ENCODE assay signal across 12 mouse cellular contexts in the genomic region with DNA sequence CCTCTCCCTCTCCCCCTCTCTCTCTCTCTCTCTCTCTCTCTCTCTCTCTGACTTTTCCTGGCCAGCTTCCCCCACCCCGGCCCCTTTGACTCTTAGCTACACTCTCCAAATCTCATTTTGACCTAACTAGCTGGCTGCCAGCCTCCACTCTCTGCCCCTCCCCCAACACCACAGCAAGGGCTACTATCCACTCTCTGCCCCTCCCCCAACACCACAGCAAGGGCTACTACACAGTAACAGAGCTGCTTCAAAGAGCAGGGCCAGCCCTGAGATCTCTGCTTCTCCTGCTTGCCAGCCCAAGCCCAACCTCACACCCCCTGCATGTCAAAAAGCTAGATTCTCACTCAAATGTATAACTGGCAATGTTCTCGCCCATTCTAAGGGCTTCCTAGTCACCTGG. TPM values are rescaled to one million over a fixed set of nuclear protein-coding genes. Genes with fewer than 3 reads are reported as not detected.
DNase-seq lines count a peak whose midpoint lies in the region; ATAC-seq and TF ChIP-seq lines count a peak whose summit lies in the region.
"Had no signal": no experiment of that assay in that cellular context is flagged by ENCODE, and none has a peak within 500 bp of the region (broad histone marks: within the 10 kb centered on the region; RNA-seq: fewer than 3 reads in every experiment).

No protein-coding gene starts in this region.

- 21% methylated on average over 2 of the region's 2 CpGs for WGBS in heart, adult 2 months
- WGBS in thymus, adult 2 months = 85% methylated on average over 2 of the region's 2 CpGs

- H3K36me3 ChIP-seq in heart, adult 2 months (ENCODE audit: control insufficient read depth, insufficient read depth, low read length) = no peaks in the 10 kb centered on the region
- no peaks in the 10 kb centered on the region for H3K36me3 ChIP-seq in thymus, adult 2 months (ENCODE audit: control insufficient read depth, insufficient read depth, low read length)

- no peak overlapping the region for H3K27ac ChIP-seq in heart, adult 2 months
- no peak overlapping the region for H3K27ac ChIP-seq in thymus, adult 2 months (ENCODE audit: control insufficient read depth, insufficient read depth, low read length)

- intact Hi-C loops in heart, adult 2 months (cut with DNase I) = no loop called here
- intact Hi-C loops in heart, postnatal 36 days (cut with DNase I) = no loop called here

- no peaks in the 10 kb centered on the region for H3K79me2 ChIP-seq in heart, adult 2 months (replicated peaks; ENCODE audit: control insufficient read depth, insufficient read depth, low read length)

- H3K27me3 ChIP-seq in heart, adult 2 months (ENCODE audit: control insufficient read depth, insufficient read depth, low read length) = no peaks in the 10 kb centered on the region
- no peaks in the 10 kb centered on the region for H3K27me3 ChIP-seq in thymus, adult 2 months (ENCODE audit: control insufficient read depth, insufficient read depth, low read length)

- ATAC-seq in megakaryocyte progenitor cell, adult 5-6 weeks (replicated peaks; ENCODE audit: poor library complexity) = no peak
- ATAC-seq: inflammation-experienced regulatory T-cells, adult 6 months had no signal

- H3K9ac ChIP-seq in heart, adult 2 months (ENCODE audit: low read depth, low read length) = no peak overlapping the region

- no peak for TF ChIP-seq CTCF in heart, adult 2 months (IDR thresholded peaks at IDR 0.05)
- no peak for TF ChIP-seq CTCF in thymus, adult 2 months (IDR thresholded peaks at IDR 0.05; ENCODE audit: borderline replicate concordance, control insufficient read depth, extremely low read depth, insufficient read depth, low read length, poor library complexity)

- H3K4me3 ChIP-seq in heart, adult 2 months = no peak overlapping the region
- no peak overlapping the region for H3K4me3 ChIP-seq in thymus, adult 2 months (ENCODE audit: control insufficient read depth, insufficient read depth, low read length)

- DNase-seq in heart, adult 2 months = peak; percentile 30 to 39
- DNase-seq in heart, adult 8-10 months (ENCODE audit: low spot score) = no peak
- DNase-seq in thymus, postnatal 4 days = peak; percentile 27
- DNase-seq in thymus, adult 2 months = no peak
- peak; percentile 25 to 31 for DNase-seq in heart, postnatal 36 days
- no peak for DNase-seq in left cerebral cortex, adult 8-10 months (ENCODE audit: low spot score in 2 of 2)
- no peak for DNase-seq in urinary bladder, postnatal 10 days (ENCODE audit: low spot score)

- no peak for TF ChIP-seq EP300 in heart, adult 2 months (IDR thresholded peaks at IDR 0.05; ENCODE audit: insufficient read depth, low read depth, low read length)

- TF ChIP-seq POLR2A in heart, adult 2 months (IDR thresholded peaks at IDR 0.05; ENCODE audit: insufficient read depth, low read depth, low read length) = no peak
- TF ChIP-seq POLR2A in thymus, adult 2 months (IDR thresholded peaks at IDR 0.05; ENCODE audit: control insufficient read depth, extremely low read depth, insufficient read depth, low read length, poor library complexity) = no peak

- H3K4me1 ChIP-seq in heart, adult 2 months (ENCODE audit: control insufficient read depth, insufficient read depth, low read length) = no peaks in the 10 kb centered on the region; the same call in 1 of the 2 replicates
- H3K4me1 ChIP-seq in thymus, adult 2 months (replicated peaks; ENCODE audit: control insufficient read depth, insufficient read depth, low read length) = peaks cover 8% of the 10 kb centered on the region

RNA-seq across cellular contexts. Expression of gene Ms4a4d, which starts 0.7 kb away (rescaled TPM):
- total RNA-seq in heart, adult 2 months (2021) = 1 to 10 TPM; 6.9 to 8.0 TPM
- polyA plus RNA-seq in heart, adult 2 months (2012; rRNA removed) = 16.0 and 19.6 TPM in 2 replicates
- total RNA-seq in heart, adult 8-10 months (2022) = 1 to 10 TPM; 4.9 to 6.9 (median 6.7) TPM
- polyA plus RNA-seq in thymus, adult 2 months (2012; rRNA removed) = 2.1 and 4.0 TPM in 2 replicates
- total RNA-seq in heart, postnatal 36 days (2021) = 1 to 10 TPM; 8.0 to 9.5 TPM
- total RNA-seq in megakaryocyte progenitor cell, adult 5-6 weeks (2015) = not detected in 2 replicates
- not detected in 2 replicates for total RNA-seq in megakaryocyte progenitor cell, adult 5-6 weeks (2017)
- not detected for total RNA-seq in left cerebral cortex, adult 8-10 months (2022)
- total RNA-seq: common myeloid progenitor, adult 5-6 weeks; left cerebral cortex, adult 18-20 months had no signal

RNA-seq across cellular contexts. Expression of gene Ms4a6b, which starts 21.0 kb away (rescaled TPM):
- 1 to 10 TPM; 5.1 to 9.3 TPM for total RNA-seq in heart, adult 2 months (2021)
- polyA plus RNA-seq in heart, adult 2 months (2012; rRNA removed) = 3.1 and 4.5 TPM in 2 replicates
- total RNA-seq in heart, adult 8-10 months (2022) = 1 to 10 TPM; 2.4 to 5.9 (median 3.6) TPM
- 41.7 and 46.9 TPM in 2 replicates for polyA plus RNA-seq in thymus, adult 2 months (2012; rRNA removed)
- 1 to 10 TPM; 4.4 to 9.1 TPM for total RNA-seq in heart, postnatal 36 days (2021)
- 44.8 and 47.0 TPM in 2 replicates for total RNA-seq in megakaryocyte progenitor cell, adult 5-6 weeks (2015)
- 19.8 and 24.4 TPM in 2 replicates for total RNA-seq in megakaryocyte progenitor cell, adult 5-6 weeks (2017)
- 1 to 10 TPM in 2 of 4 experiments, under 1 TPM in 2; 0.57 to 3.3 (median 1.3) TPM for total RNA-seq in left cerebral cortex, adult 8-10 months (2022)

RNA-seq across cellular contexts. Expression of gene Gm8369, which starts 51.6 kb away (rescaled TPM):
- total RNA-seq in heart, adult 2 months (2021) = under 1 TPM in 1 of 2 experiments, not detected in 1; 0.32 TPM
- 1.4 and 1.7 TPM in 2 replicates for polyA plus RNA-seq in heart, adult 2 months (2012; rRNA removed)
- total RNA-seq in heart, adult 8-10 months (2022) = under 1 TPM in 2 of 4 experiments, not detected in 2; 0.40 to 0.57 TPM
- polyA plus RNA-seq in thymus, adult 2 months (2012; rRNA removed) = 5.2 and 6.3 TPM in 2 replicates
- 1 to 10 TPM in 1 of 2 experiments, not detected in 1; 1.1 TPM for total RNA-seq in heart, postnatal 36 days (2021)
- 0.67 and 2.5 TPM in 2 replicates for total RNA-seq in megakaryocyte progenitor cell, adult 5-6 weeks (2015)
- 1.2 and 1.3 TPM in 2 replicates for total RNA-seq in megakaryocyte progenitor cell, adult 5-6 weeks (2017)
- total RNA-seq in left cerebral cortex, adult 8-10 months (2022) = 1 to 10 TPM in 1 of 4 experiments, under 1 TPM in 3; 0.28 to 1.3 (median 0.65) TPM
- total RNA-seq: adrenal gland, postnatal 4 days had no signal

Comparison
In these comparisons a context has a peak if more than half of its experiments do, and no peak if none do; other contexts are left out.
1. DNase-seq: peak in heart, adult 2 months (2 of 2), thymus, postnatal 4 days (single experiment) and heart, postnatal 36 days (2 of 2); none in heart, adult 8-10 months (single experiment), thymus, adult 2 months (single experiment), left cerebral cortex, adult 8-10 months (0 of 2) and urinary bladder, postnatal 10 days (single experiment).
2. RNA of gene Ms4a4d, which starts 0.7 kb away (total RNA-seq): 8.0 to 9.5 TPM in heart, postnatal 36 days, 6.9 to 8.0 TPM in heart, adult 2 months and 4.9 to 6.9 TPM in heart, adult 8-10 months; not detected in megakaryocyte progenitor cell, adult 5-6 weeks and not detected in left cerebral cortex, adult 8-10 months; every median in the first group is over 4 times any median in the second.